Mouse (Mus musculus): ENCODE measurements at regions not wholly inside any gene's neighbourhood (a gene's known extent, or its start where the extent isn't known, plus 50 kb on each side); places are given as distances from the start of the nearest gene placed in this dataset.

- no peak for DNase-seq (ENCODE audit: low spot score in 2 of 2)
Observed at GRCm38 (mm10) chr3:52929827-52930605, 87.0 kb downstream of the Cog6 start.

- DNase-seq (ENCODE audit: low spot score in 2 of 2) = no peak
Observed at GRCm38 (mm10) chr3:52927361-52927841, 89.6 kb downstream of the Cog6 start.

- no peak for DNase-seq (ENCODE audit: low spot score in 2 of 2)
Observed at GRCm38 (mm10) chr3:52926549-52926948, 90.5 kb downstream of the Cog6 start.

- DNase-seq (ENCODE audit: low spot score in 2 of 2) = no peak
Observed at GRCm38 (mm10) chr3:52925223-52925622, 91.8 kb downstream of the Cog6 start.

- DNase-seq (ENCODE audit: low spot score in 2 of 2) = no peak
Observed at GRCm38 (mm10) chr3:52924631-52925030, 92.4 kb downstream of the Cog6 start.

GRCm38 (mm10) chr3:52923824-52924559, 93.0 kb downstream of the Cog6 start:
- DNase-seq (ENCODE audit: low spot score in 2 of 2) = no peak

GRCm38 (mm10) chr3:52922411-52922810, 94.6 kb downstream of the Cog6 start:
- DNase-seq (ENCODE audit: low spot score in 2 of 2) = no peak

GRCm38 (mm10) chr3:52906823-52907564, 110.0 kb downstream of the Cog6 start:
- DNase-seq (ENCODE audit: low spot score in 2 of 2) = no peak

GRCm38 (mm10) chr3:52904028-52904427, 113.0 kb downstream of the Cog6 start:
- no peak for DNase-seq (ENCODE audit: low spot score in 2 of 2)

- DNase-seq (ENCODE audit: low spot score in 2 of 2) = no peak
Observed at GRCm38 (mm10) chr3:52897665-52898064, 119.4 kb downstream of the Cog6 start.

- no peak for DNase-seq (ENCODE audit: low spot score in 2 of 2)
Observed at GRCm38 (mm10) chr3:52896462-52896861, 120.6 kb downstream of the Cog6 start.

- DNase-seq (ENCODE audit: low spot score in 2 of 2) = no peak
Observed at GRCm38 (mm10) chr3:52895751-52896150, 121.3 kb downstream of the Cog6 start.

GRCm38 (mm10) chr3:52894812-52895211, 122.2 kb downstream of the Cog6 start:
- DNase-seq (ENCODE audit: low spot score in 2 of 2) = no peak

GRCm38 (mm10) chr3:52889156-52889715, 127.8 kb downstream of the Cog6 start:
- no peak for DNase-seq (ENCODE audit: low spot score in 2 of 2)

GRCm38 (mm10) chr3:52881981-52882380, 135.1 kb downstream of the Cog6 start:
- no peak for DNase-seq (ENCODE audit: low spot score in 2 of 2)

- DNase-seq (ENCODE audit: low spot score in 2 of 2) = no peak
Observed at GRCm38 (mm10) chr3:52881139-52881538, 135.9 kb downstream of the Cog6 start.

- DNase-seq (ENCODE audit: low spot score in 2 of 2) = peak; percentile 9 to 15
Observed at GRCm38 (mm10) chr3:52879700-52880099, 137.3 kb downstream of the Cog6 start.

GRCm38 (mm10) chr3:52878334-52878733, 138.7 kb downstream of the Cog6 start:
- DNase-seq (ENCODE audit: low spot score in 2 of 2) = no peak

- DNase-seq (ENCODE audit: low spot score in 2 of 2) = no peak
Observed at GRCm38 (mm10) chr3:52872260-52872659, 144.8 kb downstream of the Cog6 start.

- no peak for DNase-seq (ENCODE audit: low spot score in 2 of 2)
Observed at GRCm38 (mm10) chr3:52863146-52863849, 153.7 kb downstream of the Cog6 start.

- DNase-seq (ENCODE audit: low spot score in 2 of 2) = no peak
Observed at GRCm38 (mm10) chr3:52862026-52862425, 155.0 kb downstream of the Cog6 start.
